Mouse (Mus musculus): Measurements from ENCODE around the gene 1700012B09Rik.

The 1700012B09Rik gene

DNA sequence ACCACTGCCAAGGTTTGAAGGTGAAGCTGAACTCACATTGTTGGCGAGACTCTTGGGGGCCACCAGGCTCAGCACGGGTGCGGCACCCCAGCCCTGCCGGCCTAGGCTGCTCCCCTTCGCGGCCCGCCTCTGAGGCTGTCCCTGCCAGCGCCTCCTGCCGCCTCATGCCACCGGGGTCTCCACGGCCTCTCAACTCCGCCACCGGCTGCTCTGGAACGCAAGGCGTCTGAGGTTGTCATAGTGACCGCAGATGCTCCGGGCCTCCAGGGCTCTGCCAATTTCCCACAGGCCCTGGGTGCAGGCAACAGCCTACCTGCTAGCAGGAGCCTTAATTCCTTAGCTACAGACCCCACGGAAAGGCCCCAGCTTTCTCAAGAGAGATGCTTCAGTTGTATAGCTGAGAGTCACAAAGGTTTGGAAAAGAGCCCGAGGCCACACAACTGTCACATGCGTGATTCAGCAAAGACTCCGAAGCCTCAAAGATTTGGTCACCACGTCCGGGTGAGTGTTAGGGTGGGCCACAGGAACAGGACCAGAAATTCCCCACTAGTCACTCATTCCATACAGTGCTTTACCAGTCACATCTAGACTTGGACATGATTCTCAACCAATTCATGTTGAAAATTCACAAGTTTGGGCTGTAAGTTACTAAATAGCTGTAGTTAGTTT lies at the start of gene 1700012B09Rik:
Gene 1700012B09Rik (minus strand): TSS at position 228 of the 669 bp plus-strand sequence.
- no peak for DNase-seq (ENCODE audit: low spot score in 2 of 2)

DNA sequence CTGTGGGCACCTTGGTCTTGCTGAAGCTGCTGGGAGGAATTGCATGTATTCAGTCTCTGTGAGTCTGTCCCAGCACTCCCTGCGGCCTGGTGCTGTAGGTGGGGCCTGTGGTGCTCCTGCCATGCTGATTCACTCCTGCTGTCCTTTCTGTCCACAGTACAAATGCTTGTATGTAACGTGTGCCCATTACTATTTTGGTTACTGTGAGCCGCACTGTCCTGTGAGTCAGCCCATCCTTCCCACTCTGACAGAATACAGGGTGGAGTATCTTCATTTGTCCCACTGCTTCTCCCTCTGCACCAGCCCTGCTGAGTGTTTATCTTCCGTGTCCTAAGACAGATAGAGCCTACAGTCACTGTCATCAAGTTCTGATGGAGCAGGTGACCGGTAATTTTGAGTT lies 39.3 kb upstream of the 1700012B09Rik start:
- peak; percentile 26 to 56 for DNase-seq (ENCODE audit: low spot score in 2 of 2)

DNA sequence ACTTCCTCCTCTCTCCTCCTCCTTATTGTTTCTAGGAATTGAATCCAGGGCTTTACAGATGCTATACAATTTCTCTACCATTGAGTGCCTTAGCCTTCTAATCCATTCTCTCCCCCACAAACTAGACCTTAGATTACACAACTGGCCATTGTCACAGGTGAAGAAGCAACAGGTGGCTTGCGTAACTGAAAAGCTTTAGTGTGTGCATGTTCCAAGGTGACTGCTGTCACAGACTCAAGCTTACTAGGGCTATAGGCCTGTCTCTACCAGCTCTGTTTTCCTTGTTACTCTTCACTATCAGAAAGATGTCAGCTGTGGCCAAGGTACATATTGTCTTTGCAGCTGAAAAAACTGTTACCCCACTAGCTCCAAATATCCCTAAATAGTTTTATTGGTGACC lies 36.0 kb upstream of the 1700012B09Rik start:
- no peak for DNase-seq (ENCODE audit: low spot score in 2 of 2)

DNA sequence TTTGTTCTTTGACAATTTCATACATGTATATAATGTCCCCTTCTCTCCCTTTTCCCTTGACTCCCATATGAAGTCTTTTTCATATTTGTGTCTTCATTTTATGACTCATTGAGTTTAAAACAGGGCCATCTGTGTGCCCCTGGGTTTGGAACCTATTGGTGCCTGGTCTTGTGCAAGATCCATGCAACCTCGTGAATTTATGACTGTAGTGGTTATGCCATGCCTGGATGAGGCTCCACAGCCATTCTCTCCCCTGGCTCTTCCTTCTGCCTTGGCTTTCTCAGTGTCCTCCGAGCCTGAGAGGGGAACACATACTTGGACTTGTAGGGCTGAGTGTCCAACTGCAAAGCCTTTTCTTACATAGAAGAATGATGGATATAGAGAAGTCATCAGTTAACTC lies 34.9 kb upstream of the 1700012B09Rik start:
- no peak for DNase-seq (ENCODE audit: low spot score in 2 of 2)

DNA sequence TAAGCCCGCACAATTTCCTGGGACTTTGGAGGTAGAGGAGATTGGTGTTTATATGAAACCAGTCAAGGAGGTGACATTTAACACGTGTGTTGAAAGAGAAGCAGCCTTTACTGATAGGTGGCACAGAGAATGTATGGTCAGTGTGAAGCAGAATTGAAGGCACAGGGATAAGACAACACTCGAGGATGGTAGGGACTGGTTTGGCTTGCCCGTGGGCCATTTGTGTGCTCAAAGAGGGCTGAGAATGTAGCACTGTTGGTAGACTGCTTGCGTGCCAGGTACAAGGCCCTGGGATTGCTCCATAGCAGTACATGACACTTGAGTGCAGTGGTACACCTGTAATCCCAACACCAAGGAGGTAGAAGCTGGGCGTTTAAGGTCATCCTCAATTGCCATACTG lies 16.5 kb upstream of the 1700012B09Rik start:
- DNase-seq (ENCODE audit: low spot score in 2 of 2), result no peak

DNA sequence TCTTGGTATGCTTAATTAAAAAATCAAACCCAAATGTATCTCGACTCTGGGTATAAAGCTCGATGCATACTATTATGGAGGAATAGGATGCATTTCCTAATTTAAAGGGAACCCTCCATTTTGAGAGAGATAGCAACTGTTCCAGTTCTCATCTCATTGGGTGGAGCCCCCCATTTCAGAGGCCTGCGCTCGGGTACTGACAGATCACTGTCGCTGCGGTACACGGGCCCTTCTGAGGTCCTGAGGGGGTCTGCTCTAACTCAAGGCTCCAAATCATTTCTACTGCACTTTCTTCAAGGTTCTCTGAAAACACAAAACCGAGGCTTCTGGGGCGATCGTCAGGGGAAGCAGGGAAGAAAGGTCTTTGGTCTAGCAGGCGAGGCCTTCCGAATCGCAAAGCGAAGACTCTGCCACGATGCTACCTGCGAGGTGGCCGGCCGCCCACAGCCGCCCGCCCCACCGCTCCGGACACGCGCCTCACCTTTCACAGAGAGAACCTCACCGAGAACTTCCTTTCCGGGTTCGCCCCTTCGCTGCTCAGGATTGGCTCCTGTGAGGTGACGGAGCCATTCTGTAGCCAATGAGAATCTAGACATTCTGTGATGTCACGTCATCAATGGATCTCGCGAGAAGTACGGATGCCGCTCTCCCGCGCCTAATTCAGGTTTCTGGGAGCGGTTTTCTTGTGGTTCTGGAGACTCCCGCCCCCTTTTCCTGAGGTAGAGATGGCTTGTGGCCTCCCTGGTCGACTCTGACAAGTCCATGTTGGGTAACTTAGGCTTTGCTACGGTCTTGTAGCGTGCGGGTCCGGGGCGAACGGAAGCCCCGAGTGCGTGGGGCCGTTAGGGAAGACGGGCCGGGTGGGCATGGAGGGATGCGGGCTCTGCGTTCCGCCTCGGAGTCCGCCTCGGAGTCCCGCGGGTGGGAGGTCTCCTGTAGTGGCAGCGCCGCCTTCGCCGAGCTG lies 13.5 kb upstream of the 1700012B09Rik start, which contains the start of the genes Mre11a and Ankrd49:
Gene Mre11a (plus strand): TSS at position 616 of the 964 bp plus-strand sequence.
Gene Ankrd49 (minus strand): TSS at position 818 of the 964 bp plus-strand sequence.
- peak; percentile 89 to 92 for DNase-seq (ENCODE audit: low spot score in 2 of 2)

DNA sequence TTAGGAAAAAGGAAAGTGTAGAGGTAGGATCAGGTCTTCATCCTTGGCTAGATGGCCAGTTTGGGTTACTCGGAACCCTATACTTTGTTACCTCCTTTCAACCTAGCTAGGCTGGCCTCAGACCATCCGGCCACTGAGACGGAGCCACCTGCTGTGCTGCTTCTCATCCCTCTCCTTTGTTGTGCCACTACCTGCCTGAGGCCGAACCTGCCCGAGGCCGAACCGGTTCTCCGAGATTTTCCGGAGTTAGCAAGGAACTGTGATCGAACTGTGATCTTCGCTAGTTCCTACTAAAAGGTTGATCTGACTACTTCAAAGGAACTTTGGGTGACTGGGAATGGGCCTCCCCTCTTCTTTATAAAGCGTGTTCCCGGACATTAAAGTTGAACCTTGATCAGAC lies 7.5 kb upstream of the 1700012B09Rik start:
- no peak for DNase-seq (ENCODE audit: low spot score in 2 of 2)

DNA sequence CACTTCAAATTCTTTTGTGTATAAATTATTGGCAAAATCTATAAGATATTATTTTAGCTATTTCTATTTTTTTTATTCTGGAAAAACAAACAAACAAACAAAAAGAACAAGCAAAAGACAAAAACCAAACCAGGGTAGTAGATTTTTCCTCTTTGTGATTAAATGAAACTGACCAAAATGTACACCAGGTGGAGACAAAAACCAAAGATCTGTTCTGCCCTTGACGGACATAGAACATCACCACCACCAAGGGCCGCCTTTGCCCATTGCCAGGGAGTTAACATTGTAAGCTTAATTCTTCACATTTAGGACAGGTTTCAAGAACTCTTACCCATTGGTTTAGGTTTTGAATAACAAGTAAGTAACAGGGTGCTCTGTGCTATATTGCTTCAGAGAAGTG lies 3.0 kb upstream of the 1700012B09Rik start:
- DNase-seq (ENCODE audit: low spot score in 2 of 2), result no peak

DNA sequence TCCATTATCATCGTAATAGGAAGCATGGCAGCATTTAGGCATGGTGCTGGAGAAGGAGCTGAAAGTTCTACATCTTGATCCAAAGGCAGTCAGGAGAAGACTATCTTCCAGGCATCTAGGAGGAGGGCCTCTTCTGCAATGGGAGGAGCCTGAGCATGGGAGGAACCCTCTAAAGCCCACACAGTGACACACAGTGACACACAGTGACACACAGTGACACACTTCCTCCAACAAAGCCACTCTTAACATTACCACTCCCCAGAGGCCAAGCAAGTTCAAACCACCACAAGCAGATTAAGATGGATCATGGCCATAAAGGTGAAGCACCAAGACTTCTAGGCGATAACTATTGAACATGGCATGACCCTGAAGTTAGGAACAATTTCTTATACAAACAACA lies 1.2 kb upstream of the 1700012B09Rik start:
- DNase-seq (ENCODE audit: low spot score in 2 of 2), result no peak

DNA sequence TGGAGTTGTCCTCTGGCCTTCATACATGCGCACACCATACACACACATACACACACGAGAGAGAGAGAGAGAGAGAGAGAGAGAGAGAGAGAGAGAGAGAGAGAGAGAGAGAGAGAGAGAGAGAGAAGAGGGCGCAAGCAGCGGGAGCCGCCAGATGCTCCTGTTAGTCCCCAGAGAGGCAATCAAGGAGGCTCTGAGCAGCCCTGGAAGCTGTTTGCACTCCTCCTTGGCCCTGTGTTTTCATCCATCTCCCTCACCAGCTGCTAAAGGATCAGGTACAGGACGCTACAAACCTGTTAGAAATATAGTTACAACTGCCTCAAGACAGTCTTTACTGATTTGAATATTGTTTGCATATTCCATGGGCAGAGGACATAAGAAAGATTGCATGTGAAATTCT lies 1.0 kb downstream of the 1700012B09Rik start:
- DNase-seq (ENCODE audit: low spot score in 2 of 2), result no peak

DNA sequence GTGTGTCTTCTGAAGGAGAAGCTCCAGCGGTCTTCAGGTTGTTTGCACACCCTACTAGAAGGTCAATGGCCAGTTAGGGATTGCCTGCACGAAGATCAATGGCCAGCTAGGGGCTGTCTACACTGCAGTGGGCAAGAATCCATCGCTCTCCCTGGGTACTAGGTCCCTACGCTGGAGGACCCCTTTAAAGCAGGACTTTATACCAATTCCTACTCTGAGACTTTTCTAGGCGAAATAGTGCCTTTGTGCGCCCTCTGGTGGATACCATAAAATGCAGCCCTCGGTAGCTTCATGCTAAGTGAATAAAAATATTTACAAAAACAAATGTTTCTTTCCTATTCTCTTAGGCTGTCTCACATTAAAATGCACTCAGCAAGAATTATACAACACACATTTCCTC lies 6.1 kb downstream of the 1700012B09Rik start:
- DNase-seq (ENCODE audit: low spot score in 2 of 2), result no peak

DNA sequence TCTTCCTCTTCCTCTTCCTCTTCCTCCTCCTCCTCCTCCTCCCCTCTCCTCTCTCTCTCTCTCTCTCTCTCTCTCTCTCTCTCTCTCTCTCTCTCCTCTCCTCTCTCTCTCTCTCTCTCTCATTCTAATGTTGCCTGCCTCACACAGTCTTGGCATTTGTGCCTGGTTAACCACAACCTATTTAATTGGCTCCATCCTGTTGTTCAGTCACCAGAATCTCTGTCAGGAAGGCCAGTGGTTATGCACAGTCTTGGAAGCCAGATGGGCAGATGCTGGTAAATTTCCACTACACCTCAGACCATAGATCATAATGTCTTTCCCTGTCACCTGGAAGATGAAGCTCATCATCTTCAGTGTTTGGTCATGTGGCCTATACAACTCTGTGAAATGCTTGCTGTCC lies 11.6 kb downstream of the 1700012B09Rik start:
- no peak for DNase-seq (ENCODE audit: low spot score in 2 of 2)

DNA sequence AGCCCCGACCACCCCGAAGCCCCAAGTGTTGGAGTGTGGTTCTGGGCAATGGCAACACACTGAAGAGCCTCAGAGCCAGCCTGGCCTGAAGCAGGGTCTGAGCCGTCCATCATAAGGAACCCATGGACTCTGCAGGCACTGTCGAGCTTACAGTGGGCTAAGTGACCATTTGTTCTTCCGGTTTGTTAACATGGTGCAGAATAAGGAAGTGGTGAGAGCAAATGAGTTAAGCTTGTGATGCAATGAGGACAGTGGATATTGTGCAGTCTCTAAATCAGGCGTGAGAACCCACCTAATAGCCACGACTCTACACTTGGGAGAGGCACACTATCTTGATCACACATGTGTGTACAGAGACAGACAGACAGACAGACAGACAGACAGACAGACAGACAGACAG lies 12.2 kb downstream of the 1700012B09Rik start:
- DNase-seq (ENCODE audit: low spot score in 2 of 2), result no peak

DNA sequence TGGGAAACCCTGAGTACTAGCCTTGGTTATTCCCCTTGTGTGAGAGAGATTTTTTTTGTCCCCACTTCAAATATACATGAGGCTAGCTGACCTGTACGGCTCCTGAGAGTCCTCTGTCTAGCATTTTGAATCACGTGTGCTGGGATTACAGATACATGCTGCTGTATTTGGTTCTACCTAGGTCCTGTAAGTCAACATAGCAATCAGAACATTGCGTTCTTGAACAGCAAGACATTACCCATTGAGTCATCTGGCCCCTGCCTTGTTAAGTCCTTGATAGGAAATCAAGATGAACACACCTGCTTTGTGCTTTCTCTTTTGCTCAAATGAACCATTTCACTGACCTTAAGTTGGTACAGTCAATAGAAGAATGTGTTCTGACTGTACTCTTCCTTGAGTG lies 16.4 kb downstream of the 1700012B09Rik start:
- DNase-seq (ENCODE audit: low spot score in 2 of 2), result no peak

DNA sequence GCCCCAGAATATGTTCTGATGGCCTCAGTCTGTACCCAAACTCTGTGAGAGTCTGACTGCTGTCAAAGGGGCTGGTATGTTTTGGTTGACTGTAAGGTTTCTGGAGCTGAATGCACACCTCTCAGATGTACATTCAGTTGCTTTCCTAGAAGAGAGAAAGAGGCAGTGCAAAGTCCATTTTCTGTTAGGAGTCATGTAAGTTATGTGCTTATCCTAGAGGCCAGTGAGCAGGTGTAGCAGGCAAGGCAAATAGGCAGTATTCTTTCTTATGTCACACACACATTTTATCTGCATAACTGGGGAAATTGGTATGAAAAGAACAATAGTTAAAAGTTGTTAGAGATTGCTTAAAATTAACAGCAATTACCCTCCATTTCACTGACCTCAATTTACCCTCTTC lies 16.9 kb downstream of the 1700012B09Rik start:
- DNase-seq (ENCODE audit: low spot score in 2 of 2), result no peak

DNA sequence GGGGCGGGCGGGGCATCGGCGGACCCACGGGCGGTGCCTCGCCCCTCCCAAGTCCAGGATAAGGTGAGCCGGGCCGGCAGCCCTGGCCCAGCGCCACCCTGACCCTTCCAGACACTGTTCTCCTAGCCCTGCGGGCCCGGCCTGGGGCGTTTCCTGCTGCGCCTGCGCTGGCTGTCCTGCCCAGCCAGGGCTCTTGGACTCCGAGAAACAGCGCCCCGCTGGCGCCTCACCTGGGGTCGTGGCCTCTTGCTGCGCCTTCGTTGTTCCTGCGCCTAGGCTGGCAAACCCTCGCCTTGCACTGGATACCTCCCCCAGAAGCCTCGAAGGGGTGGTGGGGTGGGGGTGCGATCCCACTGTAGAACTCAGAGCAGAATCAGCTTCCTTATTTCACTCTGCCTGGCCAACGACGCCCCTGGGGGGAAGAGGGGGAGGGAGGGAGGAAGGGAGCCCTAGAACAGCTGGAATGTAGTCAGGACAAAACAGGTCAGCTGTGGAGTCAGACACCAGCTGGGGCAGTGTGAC lies 18.8 kb downstream of the 1700012B09Rik start, which contains the start of gene Fut4:
Gene Fut4 (minus strand): TSS at position 393 of the 522 bp plus-strand sequence.
- DNase-seq (ENCODE audit: low spot score in 2 of 2), result no peak

DNA sequence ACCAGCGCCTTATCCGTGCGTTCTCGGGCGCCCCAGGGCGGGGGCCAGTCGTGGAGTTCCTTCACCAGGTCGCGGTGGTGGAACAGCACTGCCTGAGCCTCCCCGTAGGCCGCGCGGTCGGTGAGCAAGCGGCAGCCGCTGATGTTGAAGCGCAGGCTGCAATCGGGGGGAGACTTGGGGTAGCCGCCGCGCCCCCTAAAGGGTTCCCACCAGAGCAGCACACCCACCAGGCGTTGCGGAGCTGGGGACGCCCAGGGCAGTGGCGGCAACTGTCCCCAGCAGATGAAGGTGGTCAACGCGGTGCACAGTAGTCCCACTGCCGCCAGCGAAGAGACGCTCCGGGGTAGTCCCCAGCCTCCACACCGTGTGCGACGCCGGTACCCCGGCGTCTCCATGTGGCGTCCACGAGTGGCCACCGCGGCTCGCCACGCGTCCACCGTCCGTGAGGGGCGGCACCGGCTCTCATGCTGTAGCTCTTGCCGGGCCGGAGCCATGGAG lies 19.3 kb downstream of the 1700012B09Rik start:
- DNase-seq (ENCODE audit: low spot score in 2 of 2), result no peak

DNA sequence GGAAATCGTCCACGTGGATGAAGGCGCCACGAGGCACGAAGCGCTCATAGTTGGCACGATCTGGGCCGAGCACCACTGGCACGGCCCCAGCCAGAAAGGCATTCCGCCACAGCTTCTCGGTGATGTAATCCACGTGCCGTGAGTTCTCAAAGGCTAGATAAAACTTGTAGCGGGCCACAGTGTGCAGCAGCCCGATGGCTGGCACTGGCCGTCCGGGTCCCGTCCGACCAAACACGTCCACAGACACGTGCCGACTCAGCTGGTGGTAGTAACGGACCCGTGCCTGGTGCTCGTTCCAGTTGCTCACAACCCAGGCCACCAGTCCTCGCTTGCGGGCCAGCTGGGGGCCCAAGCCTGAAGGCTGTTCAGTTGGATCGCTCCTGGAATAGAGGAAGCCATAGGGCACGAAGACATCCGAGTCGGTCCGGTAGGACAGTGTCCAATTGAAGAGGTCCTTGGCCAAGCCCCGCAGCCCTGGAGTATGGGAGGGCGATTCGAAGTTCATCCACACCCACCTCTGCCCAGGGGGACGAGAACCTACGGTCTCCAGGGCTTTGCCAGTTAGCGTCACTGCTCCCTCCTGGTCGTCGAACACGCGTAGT lies 19.8 kb downstream of the 1700012B09Rik start:
- DNase-seq (ENCODE audit: low spot score in 2 of 2), result no peak

DNA sequence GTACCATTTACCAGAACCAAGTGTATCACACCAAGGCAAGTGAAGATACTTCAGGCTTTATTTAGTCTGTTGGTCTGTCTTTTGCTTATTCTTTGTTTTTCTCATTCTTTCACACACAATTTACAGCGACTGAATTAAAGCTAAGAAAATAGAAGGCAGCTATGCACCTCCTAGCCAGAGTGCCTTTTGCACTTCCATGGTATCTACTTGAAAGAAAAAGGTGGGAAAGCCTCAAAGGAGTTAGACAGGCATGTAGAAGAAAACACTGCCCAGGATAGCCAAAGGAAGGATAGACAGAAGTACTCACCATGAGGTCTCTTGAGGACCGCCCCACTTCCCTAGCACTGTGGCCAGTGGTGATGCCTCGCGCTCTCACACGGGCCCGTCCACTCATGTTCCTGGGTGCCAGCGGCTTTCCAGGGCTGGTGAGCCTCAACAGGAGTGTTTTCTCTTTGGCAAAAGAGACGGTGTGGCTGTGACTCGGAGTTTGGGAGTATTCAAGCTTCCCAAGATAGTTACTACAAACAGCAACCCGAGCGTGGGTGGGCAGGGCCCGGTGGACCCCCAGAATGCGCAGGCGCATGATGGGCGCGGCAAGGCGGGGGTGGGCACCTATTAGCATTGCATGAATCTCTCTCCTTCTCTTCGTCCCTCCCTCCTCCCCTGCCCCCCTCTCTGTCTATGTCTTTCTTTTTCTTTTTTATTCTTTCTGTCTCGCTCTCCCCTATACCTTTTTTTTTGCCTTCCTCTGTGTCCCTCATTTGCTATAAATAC lies 30.5 kb downstream of the 1700012B09Rik start, which contains the start of gene Piwil4:
Gene Piwil4 (minus strand): TSS at position 583 of the 774 bp plus-strand sequence.
- DNase-seq (ENCODE audit: low spot score in 2 of 2), result no peak

DNA sequence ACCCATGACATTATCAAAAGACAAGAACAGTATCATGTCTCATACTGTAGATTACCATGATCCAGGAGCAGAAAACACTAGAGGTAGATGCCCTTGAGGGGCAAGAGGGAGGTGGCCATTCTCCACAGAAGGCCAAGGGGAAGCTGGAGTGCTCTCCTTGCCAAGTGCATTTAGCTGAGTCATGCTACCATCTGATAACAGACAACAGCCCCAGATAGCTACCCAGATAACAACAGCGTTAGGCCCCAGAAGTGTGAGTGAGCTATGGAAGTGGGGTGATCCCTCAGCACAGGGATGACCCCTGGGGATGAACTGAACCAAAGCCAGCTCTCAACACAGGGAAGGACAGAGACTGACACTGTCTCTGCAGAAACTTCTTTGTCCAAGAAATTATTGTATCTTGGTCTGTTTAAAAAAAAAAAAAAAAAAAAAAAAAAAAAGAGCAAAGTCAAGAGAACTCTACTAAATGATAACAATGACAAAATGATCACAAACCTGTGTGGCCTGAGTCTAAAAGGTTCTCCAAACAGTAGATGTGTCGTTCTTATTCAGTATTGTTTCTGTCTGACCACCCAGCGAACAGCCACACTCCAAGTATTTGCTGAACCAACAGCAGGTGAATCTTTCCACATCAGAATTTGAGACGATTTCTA lies 31.2 kb downstream of the 1700012B09Rik start:
- DNase-seq (ENCODE audit: low spot score in 2 of 2), result no peak

Measured in right cerebral cortex, postnatal 36 days (tissue).